Mouse (Mus musculus) embryonic facial prominence, embryonic 12.5 days (tissue): Measurements from ENCODE around the gene Efcab9. TPM values are rescaled to one million over a fixed set of nuclear protein-coding genes. Genes with fewer than 3 reads are reported as not detected.
"Not testable (repeated sequence)": the region's sequence is repeated elsewhere in the genome, so short reads cannot be mapped to it uniquely, and the experiment has no call there.

Source experiments
- ATAC-seq: fragments of 200-750 bp; cut with Nextera tagmentation; 2 replicates; pipeline ENCODE4 v1.8.0; 2017; ENCODE audit not compliant: insufficient number of reproducible peaks, insufficient read depth, low FRiP score, low TSS enrichment
- H3K27ac ChIP-seq: fragments of 300-500 bp; sonication (generic); 2 replicates; pipeline ENCODE4 v1.5.1; 2016; ENCODE audit warnings: mild to moderate bottlenecking
- H3K27me3 ChIP-seq: fragments of 300-500 bp; sonication (generic); 2 replicates; pipeline ENCODE4 v1.6.1; 2016; ENCODE audit warnings: mild to moderate bottlenecking, moderate library complexity
- H3K36me3 ChIP-seq: fragments of 300-500 bp; sonication (generic); 2 replicates; pipeline ENCODE4 v1.6.1; 2016; ENCODE audit warnings: mild to moderate bottlenecking
- H3K4me1 ChIP-seq: fragments of 300-500 bp; sonication (generic); 2 replicates; pipeline ENCODE4 v1.6.1; 2016
- H3K4me2 ChIP-seq: fragments of 300-500 bp; sonication (generic); replicated peaks from 2 replicates; pipeline ENCODE4 v1.6.1; 2016; ENCODE audit warnings: mild to moderate bottlenecking, moderate library complexity
- H3K4me3 ChIP-seq: fragments of 300-500 bp; sonication (generic); 2 replicates; pipeline ENCODE4 v1.5.1; 2016; ENCODE audit warnings: mild to moderate bottlenecking
- H3K9ac ChIP-seq: fragments of 300-500 bp; sonication (generic); 2 replicates; pipeline ENCODE4 v1.6.1; 2016; ENCODE audit warnings: mild to moderate bottlenecking, moderate library complexity
- H3K9me3 ChIP-seq: fragments of 300-500 bp; sonication (generic); 2 replicates; pipeline ENCODE4 v1.6.1; 2016; ENCODE audit warnings: mild to moderate bottlenecking, moderate library complexity
- WGBS: fragments of 180-500 bp; shearing (Covaris S2); methylation state at CpG from one replicate; pipeline ENCODE4 v1.1.7; 2016; 5-methylcytosine and 5-hydroxymethylcytosine counted together
- polyA plus RNA-seq: library from polyadenylated mRNA; unstranded; fragments of >200 nt; fragmentation: Nextera tagmentation; extraction: Ambion mirVana; gene quantifications from 2 replicates; pipeline ENCODE4 v1.2.1, GENCODE M21; 2016

Gene Efcab9
- polyA plus RNA-seq, 1 experiment from 2014 or later: 0.36 TPM

DNA sequence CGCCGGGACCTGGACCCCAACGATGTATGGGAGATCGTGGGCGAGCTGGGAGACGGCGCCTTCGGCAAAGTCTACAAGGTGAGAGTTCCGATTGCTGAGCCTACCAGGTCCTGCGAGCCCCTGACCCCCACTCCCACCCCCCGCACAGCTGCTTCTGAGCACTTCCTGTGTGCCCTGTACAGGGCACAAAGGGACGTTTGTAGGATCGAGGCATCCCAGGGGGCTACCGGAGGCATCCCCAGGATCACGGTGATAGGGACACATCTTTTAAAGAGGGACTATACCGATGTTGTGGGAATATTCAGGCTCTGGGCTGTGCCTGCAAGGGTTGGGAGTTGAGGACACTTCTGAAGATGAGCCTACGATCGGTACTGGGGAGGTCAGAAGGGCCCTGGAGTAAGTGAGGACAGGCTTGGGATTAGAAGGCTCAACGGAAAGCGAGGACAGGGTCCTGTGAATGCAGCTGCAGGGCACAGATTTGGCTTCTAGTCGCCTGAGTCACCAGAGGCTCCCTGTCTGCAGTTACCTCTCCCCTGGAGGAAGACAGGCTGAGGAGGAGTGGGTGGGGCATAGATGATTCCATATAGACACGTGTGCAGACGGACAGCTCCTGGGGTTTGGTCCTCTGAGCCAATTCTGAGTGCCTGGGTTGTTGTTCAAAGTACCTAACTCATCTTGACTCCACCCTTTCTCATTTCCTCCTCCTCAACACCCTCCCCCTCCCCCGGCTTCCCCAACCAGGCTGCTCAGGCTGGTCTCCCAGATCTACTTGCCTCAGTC is 1.8 kb upstream of the Efcab9 start:
- no peaks in the 10 kb centered on the region for H3K27me3 ChIP-seq
- 2% methylated on average over 24 of the region's 24 CpGs for WGBS
- peaks cover 10% of the 10 kb centered on the region for H3K4me1 ChIP-seq
- H3K36me3 ChIP-seq: no peaks in the 10 kb centered on the region
- no peaks in the 10 kb centered on the region for H3K9me3 ChIP-seq
- H3K4me3 ChIP-seq: peak overlapping the region; percentile 58
- H3K4me2 ChIP-seq: peak overlapping the region; percentile 88
- peak overlapping the region; percentile 65 for H3K9ac ChIP-seq
- ATAC-seq: peak; percentile 16; the same call in 1 of the 2 replicates
- H3K27ac ChIP-seq: no peak overlapping the region

DNA sequence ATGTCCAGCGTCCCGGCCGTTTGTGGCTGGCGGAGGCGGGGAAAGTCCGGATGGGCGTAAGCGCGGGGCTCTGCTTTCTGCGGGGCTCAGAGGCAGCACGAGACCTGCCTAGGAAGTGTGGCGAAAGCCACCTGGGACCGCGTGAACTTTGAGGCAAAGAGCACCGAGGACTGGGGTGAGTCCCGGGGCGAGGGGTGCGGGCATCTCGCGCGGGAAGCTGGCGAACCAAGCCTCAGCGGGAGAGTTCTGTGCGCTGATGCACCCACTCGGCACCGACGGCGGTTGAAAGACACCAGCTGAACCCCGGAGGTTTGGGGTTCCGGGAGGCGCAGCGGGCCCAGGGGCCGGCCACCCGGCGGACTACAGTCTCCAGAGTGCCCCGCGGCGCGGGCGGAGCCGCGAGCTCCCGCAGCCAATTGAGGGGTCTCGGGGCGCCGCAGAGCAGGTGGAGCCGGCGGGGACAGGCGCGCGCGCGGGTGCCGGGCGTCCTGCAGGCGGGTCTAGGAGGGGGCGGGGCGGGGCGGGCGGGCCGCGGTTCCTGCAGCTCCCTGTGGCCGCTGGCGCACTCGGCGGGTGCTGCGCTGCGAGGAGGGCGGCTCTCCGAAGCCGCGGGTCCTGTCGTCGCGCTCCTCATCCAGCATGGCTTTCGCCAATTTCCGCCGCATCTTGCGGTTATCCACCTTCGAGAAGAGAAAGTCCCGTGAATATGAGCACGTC is 1.0 kb upstream of the Efcab9 start, which contains the start of gene Stk10:
Gene Stk10 (plus strand): TSS at position 541 of the 717 bp plus-strand sequence.
- Histone ChIP-seq H3K27me3 (no peaks in the 10 kb centered on the region), H3K4me3 (peak within 1 kb of the TSS; percentile 58)

DNA sequence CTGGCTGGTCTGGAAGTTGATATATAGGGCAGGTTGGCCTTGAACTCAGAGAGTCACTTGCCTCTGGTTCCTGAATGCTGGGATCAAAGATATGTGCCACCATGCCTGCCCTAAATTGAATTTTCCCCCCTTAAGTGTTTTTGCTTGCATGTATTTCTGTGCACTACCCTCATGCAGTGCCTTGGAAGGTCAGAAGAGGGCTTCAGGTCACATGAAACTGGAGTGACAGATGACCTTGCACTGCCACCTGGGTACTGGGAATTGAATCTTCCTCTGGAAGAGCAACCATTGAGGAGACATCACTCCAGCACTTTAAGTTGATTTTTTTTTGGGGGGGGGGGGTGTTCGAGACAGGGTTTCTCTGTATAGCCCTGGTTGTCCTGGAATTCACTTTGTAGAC is 1.7 kb downstream of the Efcab9 start:
- Histone ChIP-seq H3K27me3 (no peaks in the 10 kb centered on the region), H3K4me3 (no peak overlapping the region), H3K9me3 (no peaks in the 10 kb centered on the region), H3K9ac (no peak overlapping the region), H3K27ac (no peak overlapping the region), H3K4me2 (no peak overlapping the region), H3K4me1 (peaks cover 6% of the 10 kb centered on the region; the same call in 1 of the 2 replicates), H3K36me3 (0 out of 2 replicates have a peak, but pooled peaks cover 5% of the 10 kb centered on the region)
- no peak for ATAC-seq
- WGBS: 85% methylated on average over 1 of the region's 1 CpGs

More for the DNA sequence above, 1.0 kb upstream of the Efcab9 start, which contains the start of gene Stk10:
- H3K27ac ChIP-seq: no peak within 1 kb of the TSS
- no peaks in the 10 kb centered on the region for H3K9me3 ChIP-seq
- H3K4me1 ChIP-seq: peaks cover 6% of the 10 kb centered on the region; the same call in 1 of the 2 replicates
- ATAC-seq: peak; percentile 92
- H3K4me2 ChIP-seq: peak within 1 kb of the TSS; percentile 88
- H3K36me3 ChIP-seq: no peaks in the 10 kb centered on the region
- under 1% methylated on average over 80 of the region's 82 CpGs for WGBS
- peak within 1 kb of the TSS; percentile 65 for H3K9ac ChIP-seq

DNA sequence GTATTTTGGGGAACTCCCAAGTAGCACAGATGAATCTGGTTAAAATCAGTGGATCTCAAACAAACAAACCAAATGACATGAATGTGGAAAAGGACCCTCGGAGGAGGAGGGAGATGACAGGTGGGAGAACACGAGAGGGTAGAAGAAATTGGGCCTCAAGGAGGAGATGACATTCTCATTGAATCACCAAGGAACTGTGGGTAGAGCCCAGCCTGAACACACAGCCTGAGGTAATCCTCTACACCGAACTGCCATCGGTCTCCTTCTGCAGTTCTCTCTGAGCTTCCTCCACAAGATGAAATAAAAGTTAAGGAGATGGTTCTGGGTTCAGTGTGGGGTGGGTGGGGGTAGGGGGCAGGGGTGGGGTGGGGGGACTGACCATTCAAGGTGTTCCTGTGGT is 4.9 kb downstream of the Efcab9 start:
- no peak overlapping the region for H3K27ac ChIP-seq
- 84% methylated on average over 4 of the region's 4 CpGs for WGBS
- H3K9me3 ChIP-seq: no peaks in the 10 kb centered on the region
- peaks cover 15% of the 10 kb centered on the region; the same call in 1 of the 2 replicates for H3K36me3 ChIP-seq
- no peak overlapping the region for H3K4me2 ChIP-seq
- no peaks in the 10 kb centered on the region for H3K27me3 ChIP-seq
- no peak for ATAC-seq
- no peaks in the 10 kb centered on the region for H3K4me1 ChIP-seq
- no peak overlapping the region for H3K9ac ChIP-seq
- no peak overlapping the region for H3K4me3 ChIP-seq

DNA sequence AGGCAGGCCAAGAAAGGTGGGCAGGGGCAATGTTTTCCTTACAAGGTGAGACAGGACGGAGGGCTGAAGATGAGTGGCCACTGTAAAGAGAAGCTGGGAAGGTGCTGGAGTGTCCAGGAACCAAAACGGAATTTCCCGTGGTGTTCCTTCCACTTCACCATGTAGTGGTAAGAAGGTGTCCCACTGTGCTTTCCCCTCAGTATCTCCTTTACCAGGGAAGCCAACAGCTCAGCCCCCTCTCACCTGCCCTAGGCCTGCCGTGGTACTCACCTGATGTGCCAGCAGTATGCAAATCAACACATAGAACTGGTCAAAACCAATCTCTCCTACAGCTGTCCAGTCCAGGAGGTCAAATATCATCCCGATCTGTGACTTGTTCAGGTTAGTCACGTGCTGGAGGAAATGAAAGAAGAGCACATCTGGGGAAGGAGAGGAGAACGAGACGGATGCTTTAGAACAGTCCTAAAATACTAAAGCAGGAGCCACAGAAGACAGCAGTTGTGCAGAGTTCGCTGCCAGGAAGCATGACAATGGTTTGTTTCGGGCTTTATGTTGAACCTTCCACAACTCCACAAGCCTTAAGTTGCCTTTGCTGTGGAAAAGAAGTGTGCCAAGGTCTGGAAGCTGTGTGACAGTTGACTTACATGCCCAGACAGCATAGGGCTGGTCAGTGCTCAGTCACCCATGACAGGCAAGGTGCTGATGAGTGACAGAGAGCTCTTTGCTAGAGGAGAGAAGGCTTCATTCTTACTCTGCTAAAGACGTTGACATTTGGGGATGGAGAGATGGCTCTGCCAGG is 7.6 kb downstream of the Efcab9 start:
- no peak for ATAC-seq
- Histone ChIP-seq H3K9ac (no peak overlapping the region), H3K27ac (no peak overlapping the region), H3K36me3 (peaks cover 28% of the 10 kb centered on the region), H3K4me2 (no peak overlapping the region), H3K4me1 (no peaks in the 10 kb centered on the region), H3K4me3 (no peak overlapping the region), H3K9me3 (no peaks in the 10 kb centered on the region), H3K27me3 (no peaks in the 10 kb centered on the region)
- 80% methylated on average over 11 of the region's 11 CpGs for WGBS

DNA sequence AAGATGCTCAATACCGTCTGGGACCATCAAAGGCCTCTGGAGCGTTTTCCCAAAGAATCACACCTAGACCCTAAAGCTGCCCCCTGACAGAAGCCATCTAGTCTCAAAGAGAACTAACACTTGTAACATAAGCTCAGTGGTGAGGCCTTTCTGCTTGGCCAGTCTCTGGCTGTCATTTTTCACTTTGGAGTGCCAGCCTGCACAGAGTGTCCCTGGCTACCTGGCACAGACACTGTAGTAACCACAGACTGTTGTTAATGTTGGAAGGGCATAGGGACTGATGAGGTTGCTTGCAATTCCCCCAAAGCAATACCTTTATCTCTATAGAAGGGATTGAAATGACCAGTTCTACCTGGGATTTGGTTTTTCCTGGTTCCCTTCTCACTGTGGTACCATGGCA is 10.6 kb downstream of the Efcab9 start:
- Histone ChIP-seq H3K9me3 (no peaks in the 10 kb centered on the region), H3K27me3 (no peaks in the 10 kb centered on the region), H3K4me1 (peaks cover 4% of the 10 kb centered on the region; the same call in 1 of the 2 replicates), H3K36me3 (peaks cover 45% of the 10 kb centered on the region), H3K4me3 (no peak overlapping the region), H3K9ac (no peak overlapping the region), H3K27ac (no peak overlapping the region), H3K4me2 (no peak overlapping the region)
- WGBS: 91% methylated on average over 2 of the region's 2 CpGs
- ATAC-seq: no peak

DNA sequence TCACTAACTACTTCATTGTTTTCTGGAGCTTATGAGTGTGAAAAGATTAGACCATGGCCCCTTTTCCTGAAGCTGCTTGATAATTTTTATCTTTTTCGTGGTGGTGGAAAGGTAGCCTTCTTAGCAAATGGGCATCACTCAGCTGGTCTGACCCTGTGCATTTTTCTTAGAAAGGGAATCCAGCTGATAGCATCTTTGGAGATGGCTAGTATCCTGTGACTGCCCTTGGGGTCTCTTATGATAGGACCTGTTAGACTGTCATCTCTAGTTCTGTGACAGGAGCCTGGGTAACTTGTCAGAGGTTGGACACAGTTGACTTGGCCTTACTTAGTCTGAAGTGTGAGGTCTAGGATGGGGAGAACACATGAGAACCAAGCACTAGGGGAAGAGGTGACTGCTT is 12.5 kb downstream of the Efcab9 start:
- H3K27ac ChIP-seq: no peak overlapping the region
- no peak overlapping the region for H3K4me2 ChIP-seq
- 92% methylated on average over 1 of the region's 1 CpGs for WGBS
- H3K4me3 ChIP-seq: no peak overlapping the region
- ATAC-seq: no peak
- H3K9ac ChIP-seq: no peak overlapping the region
- no peaks in the 10 kb centered on the region for H3K9me3 ChIP-seq
- peaks cover 43% of the 10 kb centered on the region for H3K36me3 ChIP-seq
- H3K27me3 ChIP-seq: no peaks in the 10 kb centered on the region
- peaks cover 4% of the 10 kb centered on the region; the same call in 1 of the 2 replicates for H3K4me1 ChIP-seq

DNA sequence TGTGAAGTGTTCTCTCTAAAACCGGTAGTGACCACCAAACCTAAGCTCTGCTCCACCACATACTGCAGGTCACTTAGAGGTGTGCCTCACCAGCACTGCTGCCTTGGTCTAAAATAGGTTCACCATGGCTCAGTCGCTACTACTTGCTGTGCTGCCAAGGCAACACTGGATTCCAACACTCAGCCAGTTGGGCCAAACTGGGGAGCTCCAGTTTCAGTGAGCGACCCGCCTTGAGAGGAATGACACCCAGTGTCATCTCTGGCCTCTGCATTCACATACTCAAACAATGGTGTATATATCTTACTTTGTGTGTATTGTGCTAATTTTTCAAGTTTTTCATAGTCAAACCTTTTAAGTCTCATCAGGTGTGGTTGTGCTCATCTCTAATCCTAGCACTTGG is 13.1 kb downstream of the Efcab9 start:
- Histone ChIP-seq H3K4me1 (peaks cover 4% of the 10 kb centered on the region; the same call in 1 of the 2 replicates), H3K27me3 (no peaks in the 10 kb centered on the region), H3K9ac (no peak overlapping the region), H3K36me3 (peaks cover 37% of the 10 kb centered on the region), H3K4me2 (no peak overlapping the region), H3K9me3 (no peaks in the 10 kb centered on the region), H3K27ac (no peak overlapping the region), H3K4me3 (no peak overlapping the region)
- WGBS: 94% methylated on average over 4 of the region's 4 CpGs
- ATAC-seq: no peak

DNA sequence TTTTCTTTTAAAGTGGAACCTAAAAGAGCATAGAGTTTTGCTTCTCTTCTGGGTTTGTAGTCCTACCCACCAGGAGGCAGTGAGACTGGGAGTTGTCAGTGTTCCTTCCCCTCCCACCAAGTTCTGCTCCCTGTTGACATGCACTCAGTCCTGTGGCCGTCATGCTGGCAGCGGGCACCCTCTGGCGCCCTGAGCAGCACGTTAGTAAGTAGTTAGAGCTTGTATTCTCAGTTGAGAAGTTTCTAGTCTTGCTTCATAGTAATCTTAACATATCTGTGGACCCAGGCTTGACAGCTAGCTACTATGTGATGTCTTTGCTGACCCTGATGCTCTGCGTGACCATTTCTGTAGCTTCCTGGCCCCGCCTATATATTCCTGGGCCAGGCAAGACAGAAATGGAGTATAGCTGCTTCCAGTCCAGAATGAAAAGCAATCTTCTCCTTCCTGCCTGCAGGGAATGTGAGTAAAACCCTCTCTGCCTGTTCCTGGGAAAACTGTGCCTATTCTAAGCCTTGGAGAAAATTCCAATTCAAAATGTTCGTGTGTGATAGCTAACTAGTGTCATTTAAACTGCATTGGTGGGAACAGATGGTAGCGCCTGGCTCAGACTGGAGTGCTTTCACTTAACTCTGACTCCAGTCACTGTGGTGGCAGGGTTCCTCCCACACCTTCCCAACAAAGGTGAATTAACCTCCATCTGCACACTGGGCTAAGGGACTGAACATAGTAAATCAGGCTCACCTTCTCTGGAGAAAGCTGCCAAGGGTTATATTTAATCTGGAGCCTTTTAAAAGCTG is 14.8 kb downstream of the Efcab9 start:
- Histone ChIP-seq H3K4me3 (no peak overlapping the region), H3K4me2 (no peak overlapping the region), H3K27ac (no peak overlapping the region), H3K36me3 (peaks cover 37% of the 10 kb centered on the region), H3K27me3 (no peaks in the 10 kb centered on the region), H3K9me3 (no peaks in the 10 kb centered on the region), H3K4me1 (peaks cover 4% of the 10 kb centered on the region; the same call in 1 of the 2 replicates), H3K9ac (no peak overlapping the region)
- no peak for ATAC-seq
- WGBS: 84% methylated on average over 8 of the region's 8 CpGs

DNA sequence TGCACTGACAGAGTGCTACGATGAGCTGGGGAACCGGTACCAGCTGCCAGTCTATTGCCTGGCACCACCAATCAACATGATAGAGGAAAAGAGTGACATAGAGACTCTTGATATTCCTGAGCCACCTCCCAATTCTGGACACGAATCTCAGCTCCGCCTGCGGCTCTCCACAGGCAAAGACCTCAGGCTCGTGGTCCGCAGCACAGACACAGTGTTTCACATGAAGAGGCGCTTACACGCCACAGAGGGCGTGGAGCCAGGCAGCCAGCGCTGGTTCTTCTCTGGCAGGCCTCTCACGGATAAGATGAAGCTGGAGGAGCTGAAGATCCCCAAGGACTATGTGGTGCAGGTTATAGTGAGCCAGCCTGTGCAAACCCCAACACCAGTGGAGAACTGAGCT is 15.8 kb downstream of the Efcab9 start:
- no peak overlapping the region for H3K27ac ChIP-seq
- peaks cover 37% of the 10 kb centered on the region for H3K36me3 ChIP-seq
- 90% methylated on average over 12 of the region's 12 CpGs for WGBS
- no peaks in the 10 kb centered on the region for H3K27me3 ChIP-seq
- H3K4me3 ChIP-seq: no peak overlapping the region
- H3K9ac ChIP-seq: no peak overlapping the region
- no peak for ATAC-seq
- H3K4me1 ChIP-seq: peaks cover 4% of the 10 kb centered on the region; the same call in 1 of the 2 replicates
- no peaks in the 10 kb centered on the region for H3K9me3 ChIP-seq
- no peak overlapping the region for H3K4me2 ChIP-seq

DNA sequence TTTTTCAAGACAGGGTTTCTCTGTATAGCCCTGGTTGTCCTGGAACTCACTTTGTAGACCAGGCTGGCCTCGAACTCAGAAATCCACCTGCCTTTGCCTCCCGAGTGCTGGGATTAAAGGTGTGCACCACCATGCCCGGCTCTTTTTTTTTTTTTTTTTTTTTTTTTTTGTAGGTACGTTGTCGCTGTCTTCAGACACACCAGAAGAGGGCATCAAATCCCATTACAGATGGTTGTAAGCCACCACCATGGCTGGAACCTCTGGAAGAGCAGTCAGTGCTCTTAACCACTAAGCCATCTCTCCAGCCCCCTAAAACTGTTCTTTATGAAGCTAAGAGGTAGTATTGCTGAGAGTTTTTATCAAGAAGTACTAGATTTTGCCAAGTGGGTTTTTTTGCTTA is 17.0 kb downstream of the Efcab9 start:
- not testable (repeated sequence) for ATAC-seq, H3K4me2 ChIP-seq, H3K27ac ChIP-seq, H3K9ac ChIP-seq, H3K4me1 ChIP-seq, H3K9me3 ChIP-seq, H3K4me3 ChIP-seq, H3K27me3 ChIP-seq
- peaks cover 29% of the 10 kb centered on the region for H3K36me3 ChIP-seq
- WGBS: 89% methylated on average over 5 of the region's 5 CpGs
